Mouse (Mus musculus) erythroblast, embryonic 14.5 days (primary cell): ENCODE measurements at regions not wholly inside any gene's neighbourhood (a gene's known extent, or its start where the extent isn't known, plus 50 kb on each side); places are given as distances from the start of the nearest gene placed in this dataset.
A peak's percentile ranks its signal among the peaks of the same experiment; 100 is the strongest.

Source experiments
- H3K27me3 ChIP-seq: 2 replicates; pipeline ENCODE4 v1.6.1; 2012; ENCODE audit warnings: inconsistent platforms; ENCODE audit not compliant: control insufficient read depth
- H3K36me3 ChIP-seq: 2 replicates; pipeline ENCODE4 v1.6.1; 2012; ENCODE audit warnings: mild to moderate bottlenecking, inconsistent platforms; ENCODE audit not compliant: control insufficient read depth
- H3K4me1 ChIP-seq: 2 replicates; pipeline ENCODE4 v1.6.1; 2012; ENCODE audit warnings: inconsistent platforms; ENCODE audit not compliant: control insufficient read depth
- H3K4me3 ChIP-seq: replicated peaks from 2 replicates; pipeline ENCODE3; 2012; ENCODE audit warnings: moderate library complexity, mild to moderate bottlenecking, inconsistent platforms
- H3K9me3 ChIP-seq: 2 replicates; pipeline ENCODE4 v1.6.1; 2012; ENCODE audit warnings: low read length, inconsistent platforms, mixed read lengths; ENCODE audit not compliant: control insufficient read depth
- GATA1 ChIP-seq: IDR thresholded peaks from 2 replicates; pipeline ENCODE4 v1.6.1; 2012; ENCODE audit warnings: low read length, inconsistent platforms, mixed read lengths
- TAL1 ChIP-seq: IDR thresholded peaks from 3 replicates; pipeline ENCODE4 v1.6.1; 2012; ENCODE audit warnings: low read length, inconsistent platforms, mixed read lengths

- no peaks in the 10 kb centered on the region for H3K9me3 ChIP-seq
- no peaks in the 10 kb centered on the region for H3K36me3 ChIP-seq
- H3K4me1 ChIP-seq: no peaks in the 10 kb centered on the region
- TF ChIP-seq GATA1: no peak
- TF ChIP-seq TAL1: no peak
- H3K4me3 ChIP-seq: no peak overlapping the region
- no peaks in the 10 kb centered on the region for H3K27me3 ChIP-seq
These were observed 248.6 kb upstream of the Ndst4 start for GRCm38 (mm10) chr3:125155319-125155718.

DNA sequence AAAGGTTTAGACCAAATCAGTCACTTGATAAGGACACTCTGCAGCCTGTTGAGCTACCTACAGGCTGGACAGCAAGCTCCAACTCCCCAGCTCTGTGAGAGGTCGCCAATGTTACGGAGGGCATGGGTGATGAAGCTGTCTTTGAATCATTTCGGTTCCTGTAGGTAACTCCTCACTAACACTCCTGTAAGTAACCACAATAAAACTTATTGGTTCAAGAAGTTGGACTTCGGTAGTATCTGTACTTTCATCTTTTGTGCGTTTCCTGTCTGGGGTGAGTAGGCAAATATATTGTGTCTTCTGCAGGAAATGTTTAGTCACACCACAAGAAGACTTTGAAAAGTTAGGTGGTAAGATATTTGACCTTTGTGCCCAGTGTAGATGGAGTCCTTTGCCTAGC lies 244.1 kb upstream of the Ndst4 start:
- Histone ChIP-seq H3K4me1 (no peaks in the 10 kb centered on the region), H3K9me3 (no peaks in the 10 kb centered on the region), H3K4me3 (no peak overlapping the region), H3K27me3 (no peaks in the 10 kb centered on the region), H3K36me3 (no peaks in the 10 kb centered on the region)
- TF ChIP-seq GATA1 (no peak), TAL1 (no peak)

DNA sequence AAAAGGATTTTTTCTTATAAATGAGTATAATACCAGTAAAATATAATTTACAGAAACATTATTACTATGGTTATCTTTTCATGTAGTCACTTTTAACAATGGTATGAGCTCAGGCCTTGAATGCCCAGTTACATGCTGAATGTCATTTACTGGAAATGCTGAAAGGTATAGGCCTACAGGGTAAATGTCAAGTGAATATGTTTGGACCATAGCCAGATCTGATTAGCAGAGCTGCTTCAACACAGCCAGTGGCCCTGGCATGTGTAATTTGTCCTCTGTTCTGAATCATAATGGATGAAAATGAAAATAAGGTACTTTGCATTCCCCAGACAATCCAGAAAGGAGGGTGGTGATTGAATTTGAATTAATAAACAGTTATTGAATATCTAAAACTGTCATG lies 213.3 kb upstream of the Ndst4 start:
- no peaks in the 10 kb centered on the region for H3K27me3 ChIP-seq
- H3K36me3 ChIP-seq: no peaks in the 10 kb centered on the region
- no peaks in the 10 kb centered on the region for H3K9me3 ChIP-seq
- H3K4me3 ChIP-seq: no peak overlapping the region
- H3K4me1 ChIP-seq: no peaks in the 10 kb centered on the region
- no peak for TF ChIP-seq GATA1
- TF ChIP-seq TAL1: no peak

GRCm38 (mm10) chr3:125220913-125221312 lies 183.0 kb upstream of the Ndst4 start:
- no peaks in the 10 kb centered on the region for H3K4me1 ChIP-seq
- H3K9me3 ChIP-seq: peaks cover 3% of the 10 kb centered on the region; the same call in 1 of the 2 replicates
- no peaks in the 10 kb centered on the region for H3K27me3 ChIP-seq
- H3K4me3 ChIP-seq: no peak overlapping the region
- TF ChIP-seq GATA1 (no peak), TAL1 (no peak)
- no peaks in the 10 kb centered on the region for H3K36me3 ChIP-seq

DNA sequence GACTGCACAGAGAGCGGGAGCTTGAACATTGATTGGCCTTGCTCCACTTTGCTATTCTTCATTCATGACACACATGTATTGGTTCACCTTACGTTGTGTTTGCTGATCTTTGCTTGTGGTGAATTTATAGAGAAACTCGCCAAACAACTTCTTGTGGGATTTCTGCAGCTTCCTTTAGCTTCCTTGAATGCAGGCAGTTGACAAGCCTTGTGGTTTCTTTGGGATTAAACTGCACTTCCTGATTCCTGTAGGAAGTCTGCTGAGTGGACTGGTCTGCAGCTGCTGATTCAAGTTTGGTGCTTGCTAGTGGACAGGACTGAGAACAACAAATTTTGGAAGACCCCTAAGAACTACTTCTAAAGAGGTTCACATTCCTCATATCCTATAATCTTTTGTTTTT lies 152.8 kb upstream of the Ndst4 start:
- Histone ChIP-seq H3K4me3 (no peak overlapping the region), H3K36me3 (no peaks in the 10 kb centered on the region), H3K9me3 (no peaks in the 10 kb centered on the region), H3K4me1 (no peaks in the 10 kb centered on the region), H3K27me3 (no peaks in the 10 kb centered on the region)
- TF ChIP-seq GATA1 (no peak), TAL1 (no peak)

- TF ChIP-seq TAL1 (no peak), GATA1 (no peak)
- H3K36me3 ChIP-seq: no peaks in the 10 kb centered on the region
- no peaks in the 10 kb centered on the region for H3K9me3 ChIP-seq
- no peaks in the 10 kb centered on the region for H3K27me3 ChIP-seq
- H3K4me1 ChIP-seq: no peaks in the 10 kb centered on the region; the same call in 1 of the 2 replicates
- H3K4me3 ChIP-seq: no peak overlapping the region
These were observed 143.0 kb upstream of the Ndst4 start for GRCm38 (mm10) chr3:125260909-125261308.

DNA sequence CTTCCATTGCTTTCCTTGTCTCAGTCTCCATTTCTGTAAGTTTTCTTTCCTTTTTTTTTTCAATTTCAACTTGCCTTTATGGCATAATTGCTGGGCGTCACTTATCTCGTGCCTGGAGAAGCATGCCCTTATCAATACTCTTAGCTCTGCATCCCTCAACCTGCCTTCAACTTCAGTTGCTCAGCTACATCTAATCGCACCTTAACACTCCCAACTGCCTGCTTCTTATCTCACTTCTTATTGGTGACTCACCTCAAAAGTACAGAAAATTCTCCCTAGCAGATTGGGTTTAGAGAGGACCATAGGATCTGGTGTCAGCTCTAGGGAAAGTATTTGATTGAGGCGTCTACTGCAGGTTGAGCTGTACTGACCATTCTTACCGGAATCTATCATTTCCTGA lies 133.2 kb upstream of the Ndst4 start:
- no peaks in the 10 kb centered on the region for H3K36me3 ChIP-seq
- no peaks in the 10 kb centered on the region for H3K27me3 ChIP-seq
- peak overlapping the region; percentile 28 for H3K4me3 ChIP-seq
- no peaks in the 10 kb centered on the region for H3K9me3 ChIP-seq
- peak; percentile 88 for TF ChIP-seq GATA1
- peak; percentile 73 for TF ChIP-seq TAL1
- H3K4me1 ChIP-seq: peaks cover 41% of the 10 kb centered on the region

GRCm38 (mm10) chr3:125271215-125271614 lies 132.7 kb upstream of the Ndst4 start:
- Histone ChIP-seq H3K4me3 (peak overlapping the region; percentile 28), H3K27me3 (no peaks in the 10 kb centered on the region), H3K36me3 (no peaks in the 10 kb centered on the region), H3K9me3 (no peaks in the 10 kb centered on the region), H3K4me1 (peaks cover 41% of the 10 kb centered on the region)
- TF ChIP-seq TAL1 (no peak), GATA1 (no peak)

DNA sequence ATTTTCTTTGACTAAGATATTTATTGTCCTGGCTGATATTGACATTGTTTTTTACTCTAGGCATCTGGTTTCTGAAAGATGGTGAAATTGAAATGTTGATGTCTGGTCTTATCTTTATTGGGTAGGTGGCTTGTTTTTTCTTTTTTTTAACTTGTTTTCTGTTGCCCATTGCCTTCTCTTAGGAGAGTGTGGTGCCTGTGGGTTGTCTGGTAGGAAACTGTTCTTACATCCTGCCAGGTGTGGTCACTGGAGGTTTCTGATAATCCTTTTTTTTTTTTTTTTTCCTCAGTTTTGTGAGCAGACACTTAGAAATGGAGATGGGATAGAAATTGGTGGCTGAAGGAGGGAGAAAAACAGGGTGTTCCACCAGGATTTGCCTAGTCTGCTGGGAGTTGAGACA lies 125.3 kb upstream of the Ndst4 start:
- Histone ChIP-seq H3K9me3 (no peaks in the 10 kb centered on the region), H3K4me3 (no peak overlapping the region), H3K36me3 (no peaks in the 10 kb centered on the region), H3K4me1 (peaks cover 32% of the 10 kb centered on the region), H3K27me3 (no peaks in the 10 kb centered on the region)
- no peak for TF ChIP-seq GATA1
- TF ChIP-seq TAL1: no peak

- no peak overlapping the region for H3K4me3 ChIP-seq
- TF ChIP-seq TAL1 (no peak), GATA1 (no peak)
- H3K27me3 ChIP-seq: no peaks in the 10 kb centered on the region
- H3K36me3 ChIP-seq: no peaks in the 10 kb centered on the region
- no peaks in the 10 kb centered on the region for H3K9me3 ChIP-seq
- H3K4me1 ChIP-seq: peaks cover 32% of the 10 kb centered on the region
These were observed 124.9 kb upstream of the Ndst4 start for GRCm38 (mm10) chr3:125279007-125279406.
